Mouse (Mus musculus) frontal cortex, postnatal 36 days (tissue): ENCODE results near the gene Tagap1.
"Not testable (repeated sequence)": the region's sequence is repeated elsewhere in the genome, so short reads cannot be mapped to it uniquely, and the experiment has no call there.

Experiments used
- DNase-seq, 2 experiments: peaks; one replicate each; pipeline ENCODE4 v3.0.0; 2022; ENCODE audit warnings: low spot score in 2 of 2

The Tagap1 gene

GRCm38 (mm10) chr17:6962339-6962738, 1.4 kb upstream of the Tagap1 start:
- DNase-seq, result not testable (repeated sequence)

GRCm38 (mm10) chr17:6961181-6962000, 435 bp upstream of the Tagap1 start:
- peak; percentile 57 for DNase-seq

- DNase-seq, result not testable (repeated sequence)
Measured at GRCm38 (mm10) chr17:6960349-6960748, 607 bp downstream of the Tagap1 start.

GRCm38 (mm10) chr17:6959543-6960259, 1.3 kb downstream of the Tagap1 start:
- DNase-seq, result not testable (repeated sequence)

- not testable (repeated sequence) for DNase-seq
Measured at GRCm38 (mm10) chr17:6958881-6959280, 2.1 kb downstream of the Tagap1 start.

GRCm38 (mm10) chr17:6948769-6949228, 12.2 kb downstream of the Tagap1 start:
- DNase-seq, result not testable (repeated sequence)

GRCm38 (mm10) chr17:6947984-6948768, 12.8 kb downstream of the Tagap1 start, which contains the start of gene Rsph3b:
TSS of gene Rsph3b (minus strand) at chr17:6948682.
- peak; percentile 80 to 84 for DNase-seq

GRCm38 (mm10) chr17:6947637-6947983, 13.3 kb downstream of the Tagap1 start:
- not testable (repeated sequence) for DNase-seq

- not testable (repeated sequence) for DNase-seq
Measured at GRCm38 (mm10) chr17:6942560-6942959, 18.4 kb downstream of the Tagap1 start.

- not testable (repeated sequence) for DNase-seq
Measured at GRCm38 (mm10) chr17:6931625-6932024, 29.3 kb downstream of the Tagap1 start.

- DNase-seq, result not testable (repeated sequence)
Measured at GRCm38 (mm10) chr17:6920351-6920894, 40.5 kb downstream of the Tagap1 start.

- not testable (repeated sequence) for DNase-seq
Measured at GRCm38 (mm10) chr17:6919388-6919787, 41.6 kb downstream of the Tagap1 start.

GRCm38 (mm10) chr17:6915282-6915681, 45.7 kb downstream of the Tagap1 start:
- not testable (repeated sequence) for DNase-seq

- DNase-seq, result not testable (repeated sequence)
Measured at GRCm38 (mm10) chr17:6914066-6914465, 46.9 kb downstream of the Tagap1 start.
